Mouse (Mus musculus) testis, adult 10 weeks (tissue): Measurements from ENCODE around the gene Kctd12b. TPM values are rescaled to one million over a fixed set of nuclear protein-coding genes. Genes with fewer than 3 reads are reported as not detected.

Experiments
- polyA plus RNA-seq: library from polyadenylated mRNA; stranded (reverse); fragments of 350-450 nt; fragmentation: Illumina TruSeq; extraction: RNeasy Lipid Tissue Mini Kit (QIAGEN cat#74804); gene quantifications from one replicate; pipeline ENCODE4 v1.2.3, GENCODE M21; 2014; ENCODE audit warnings: low read depth, low replicate concordance

Gene Kctd12b
- polyA plus RNA-seq: 1.3 TPM

DNA sequence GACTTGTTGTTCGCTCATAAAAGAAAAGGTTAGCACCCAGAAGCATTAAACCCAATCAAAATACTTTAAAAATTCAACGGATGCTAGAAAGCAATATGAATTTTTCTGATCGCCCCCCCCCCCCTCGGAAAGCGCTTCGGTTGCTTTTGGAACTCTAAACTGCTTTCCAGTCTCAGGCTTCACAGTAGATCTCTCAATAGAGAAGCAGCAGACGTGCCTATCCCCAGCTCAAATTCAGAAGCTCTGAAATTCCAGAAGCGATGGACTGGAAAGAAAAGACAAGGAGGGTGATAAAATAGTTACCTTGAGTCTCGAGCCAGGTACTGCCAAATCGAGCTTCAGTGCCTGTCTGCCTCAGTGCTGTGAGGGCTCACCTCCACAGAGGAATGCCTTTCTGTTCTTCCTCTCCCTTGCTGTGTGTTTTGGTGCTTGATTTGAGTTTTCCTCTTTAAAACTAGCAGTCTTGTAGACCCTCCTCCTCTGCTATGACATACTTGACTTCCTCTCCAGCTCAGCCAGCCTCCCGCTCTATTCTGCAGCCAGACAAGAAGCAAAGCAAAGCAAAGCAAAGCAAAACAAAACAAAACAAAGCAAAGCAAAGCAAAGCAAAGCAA lies at the start of gene Kctd12b:
Gene Kctd12b, minus strand, starts transcription at position 610 of the 614 bp plus-strand sequence.

DNA sequence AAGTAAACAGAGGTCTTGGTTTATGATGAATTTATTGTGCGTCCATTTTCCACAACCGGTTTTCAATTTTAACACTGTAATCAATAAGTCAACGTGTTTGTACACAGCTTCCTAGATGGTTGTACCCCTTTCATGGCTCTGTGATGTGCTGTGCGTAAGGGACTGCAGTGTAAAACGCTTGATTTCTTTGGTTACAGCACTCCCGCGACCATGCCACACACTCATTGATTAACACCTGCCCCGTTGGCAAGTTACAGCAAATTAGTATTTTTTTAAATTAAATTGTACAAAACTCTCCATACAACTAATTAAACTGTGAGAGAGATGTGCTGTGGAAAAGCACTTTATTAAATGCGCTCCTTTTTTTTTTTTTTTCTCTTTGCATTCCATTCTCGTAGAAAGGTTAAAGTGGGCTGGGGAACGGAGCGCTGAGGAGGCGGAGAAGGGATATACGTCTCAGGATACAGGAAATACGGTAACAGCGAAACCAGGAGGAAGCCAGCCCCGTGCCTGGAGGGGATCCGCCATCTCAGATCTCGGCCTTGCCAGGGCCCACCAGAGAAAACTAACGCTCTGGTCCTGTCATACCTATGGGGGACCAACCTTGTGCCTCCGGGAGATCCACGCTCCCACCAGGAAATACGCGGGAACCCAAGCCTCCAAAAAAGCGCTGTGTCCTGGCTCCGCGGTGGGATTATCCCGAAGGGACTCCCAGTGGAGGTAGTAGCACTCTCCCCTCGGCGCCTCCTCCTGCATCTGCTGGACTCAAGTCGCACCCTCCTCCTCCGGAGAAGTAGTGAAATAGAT lies 27.1 kb upstream of the Kctd12b start, which contains the start of gene Nbdy:
Gene Nbdy, plus strand, starts transcription at position 481 of the 807 bp plus-strand sequence.

Other genes with a start within 250 kb of the Kctd12b start
- 11.0 TPM for gene Ubqln2, start 198.2 kb downstream of the Kctd12b start, polyA plus RNA-seq
- 184 TPM for gene Cypt3, start 137.8 kb downstream of the Kctd12b start, polyA plus RNA-seq
- 8.9 TPM for gene Nbdy, start 27.2 kb upstream of the Kctd12b start, polyA plus RNA-seq
- 1.6 TPM for gene Spin2c, start 135.8 kb upstream of the Kctd12b start, polyA plus RNA-seq